Mouse (Mus musculus) kidney, postnatal 0 days (tissue): ENCODE data around the gene Slc30a5. TPM values are rescaled to one million over a fixed set of nuclear protein-coding genes. Genes with fewer than 3 reads are reported as not detected.

Source experiments
- ATAC-seq: fragments of 200-750 bp; cut with Nextera tagmentation; replicated peaks from 2 replicates; pipeline ENCODE4 v1.8.0; 2017; ENCODE audit warnings: low read depth, moderate number of reproducible peaks, moderate TSS enrichment, moderate library complexity; ENCODE audit not compliant: low FRiP score
- DNase-seq: peaks from one replicate; pipeline ENCODE4 v3.0.0-alpha.2; 2016; ENCODE audit warnings: low spot score
- H3K27ac ChIP-seq: fragments of 300-500 bp; sonication (generic); 2 replicates; pipeline ENCODE4 v1.5.1; 2014; ENCODE audit warnings: mild to moderate bottlenecking
- H3K27me3 ChIP-seq: fragments of 300-500 bp; sonication (generic); 2 replicates; pipeline ENCODE4 v1.6.1; 2014; ENCODE audit warnings: low read length, mixed read lengths; ENCODE audit not compliant: insufficient read depth
- H3K36me3 ChIP-seq: fragments of 300-500 bp; sonication (generic); 2 replicates; pipeline ENCODE4 v1.6.1; 2014; ENCODE audit warnings: low read length, mixed read lengths; ENCODE audit not compliant: insufficient read depth
- H3K4me1 ChIP-seq: fragments of 300-500 bp; sonication (generic); replicated peaks from 2 replicates; pipeline ENCODE4 v1.6.1; 2014; ENCODE audit warnings: antibody characterized with exemption, low read length, mixed read lengths; ENCODE audit not compliant: insufficient read depth
- H3K4me2 ChIP-seq: fragments of 300-500 bp; sonication (generic); 2 replicates; pipeline ENCODE4 v1.6.1; 2014; ENCODE audit warnings: mild to moderate bottlenecking, low read length, moderate library complexity, mixed read lengths
- H3K4me3 ChIP-seq: fragments of 300-500 bp; sonication (generic); replicated peaks from 2 replicates; pipeline ENCODE4 v1.5.1; 2014; ENCODE audit warnings: low read depth, low read length
- H3K9ac ChIP-seq: fragments of 300-500 bp; sonication (generic); 2 replicates; pipeline ENCODE4 v1.6.1; 2014; ENCODE audit warnings: low read depth, low read length
- H3K9me3 ChIP-seq: fragments of 300-500 bp; sonication (generic); replicated peaks from 2 replicates; pipeline ENCODE4 v1.6.1; 2016; ENCODE audit warnings: low read length, inconsistent platforms, mixed read lengths
- CTCF ChIP-seq: IDR thresholded peaks from 2 replicates; pipeline ENCODE4 v1.5.1; 2016; ENCODE audit warnings: antibody characterized with exemption, low read depth, mild to moderate bottlenecking, moderate library complexity
- WGBS: fragments of 180-500 bp; shearing (Covaris S2); extraction: QIAGEN DNeasy Blood & Tissue Kit; methylation state at CpG from one replicate; pipeline ENCODE4 v1.1.7; 2014; 5-methylcytosine and 5-hydroxymethylcytosine counted together
- polyA plus RNA-seq: library from polyadenylated mRNA; unstranded; fragments of >200 nt; fragmentation: Nextera tagmentation; extraction: Ambion mirVana; gene quantifications from 2 replicates; pipeline ENCODE4 v1.2.1, GENCODE M21; 2015

Gene Slc30a5
- polyA plus RNA-seq, 1 experiment from 2014 or later = 54.5 TPM

DNA sequence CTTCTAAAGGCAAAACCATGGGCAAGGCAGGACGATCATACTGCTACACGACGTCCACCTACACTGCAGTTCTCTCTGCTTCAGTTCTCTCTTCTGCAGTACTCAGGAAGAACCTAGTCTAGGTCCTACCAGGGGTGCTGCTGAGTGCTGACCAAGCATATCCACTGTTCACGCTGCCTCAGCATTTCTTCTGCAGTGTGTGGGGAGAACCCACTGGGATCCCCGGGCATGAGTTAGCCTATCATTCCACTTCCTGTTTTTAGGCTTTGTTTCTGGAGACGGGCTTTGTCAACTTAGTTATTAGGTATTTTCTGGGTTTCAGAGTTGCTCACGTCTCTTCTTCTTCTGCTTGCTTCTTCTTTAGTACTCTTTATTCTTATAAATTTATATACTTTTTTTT is 25.9 kb upstream of the Slc30a5 start:
- ATAC-seq (no peak), DNase-seq (no peak)
- TF ChIP-seq CTCF = no peak
- Histone ChIP-seq H3K27ac (peak overlapping the region; percentile 10; the same call in 1 of the 2 replicates), H3K4me2 (no peak overlapping the region), H3K4me1 (no peaks in the 10 kb centered on the region), H3K9ac (no peak overlapping the region), H3K27me3 (no peaks in the 10 kb centered on the region), H3K36me3 (no peaks in the 10 kb centered on the region), H3K9me3 (no peaks in the 10 kb centered on the region), H3K4me3 (no peak overlapping the region)
- WGBS = 74% methylated on average over 7 of the region's 7 CpGs

DNA sequence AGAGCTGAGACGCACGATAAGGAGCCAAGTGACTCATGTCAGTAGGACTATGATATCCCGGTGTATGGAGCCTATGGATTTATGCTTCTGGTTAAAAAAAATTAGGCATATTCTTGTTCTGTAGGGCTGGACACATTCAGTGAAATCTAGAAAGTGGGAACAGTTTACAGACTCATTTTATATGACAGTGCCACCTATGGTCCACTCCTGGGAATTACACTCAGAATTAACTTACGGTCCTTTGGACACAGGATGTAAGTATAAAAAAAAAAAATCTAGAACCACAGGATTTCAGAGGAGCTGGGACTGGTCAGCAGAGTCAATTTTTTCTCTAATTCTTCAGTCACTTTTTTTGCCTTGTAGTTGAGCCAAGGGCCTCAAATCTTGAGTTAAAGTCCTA is 20.9 kb upstream of the Slc30a5 start:
- TF ChIP-seq CTCF = peak; percentile 74
- Histone ChIP-seq H3K4me1 (no peaks in the 10 kb centered on the region), H3K27ac (no peak overlapping the region), H3K36me3 (no peaks in the 10 kb centered on the region), H3K9me3 (no peaks in the 10 kb centered on the region), H3K4me2 (no peak overlapping the region), H3K9ac (no peak overlapping the region), H3K27me3 (no peaks in the 10 kb centered on the region), H3K4me3 (no peak overlapping the region)
- ATAC-seq (no peak), DNase-seq (peak; percentile 74)
- 47% methylated on average over 4 of the region's 4 CpGs for WGBS

DNA sequence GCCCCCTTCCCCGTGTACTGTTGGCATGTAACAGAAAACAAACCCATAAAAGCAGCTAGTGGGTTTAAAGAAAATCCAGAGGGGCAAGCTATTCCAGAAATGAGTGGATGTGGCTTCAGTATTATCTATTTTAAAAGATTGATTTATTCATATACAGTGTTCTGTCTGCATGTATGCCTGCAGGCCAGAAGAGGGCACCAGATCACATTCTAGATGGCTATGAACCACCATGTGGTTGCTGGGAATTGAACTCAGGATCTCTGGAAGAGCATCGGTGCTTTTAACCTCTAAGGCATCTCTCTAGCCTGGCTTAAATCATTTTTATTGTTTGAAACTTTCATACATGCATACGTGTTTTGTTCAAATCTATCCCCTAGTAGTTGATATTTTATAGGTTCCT is 19.9 kb upstream of the Slc30a5 start:
- H3K36me3 ChIP-seq = no peaks in the 10 kb centered on the region
- WGBS = 78% methylated on average over 3 of the region's 3 CpGs
- no peaks in the 10 kb centered on the region for H3K4me1 ChIP-seq
- no peaks in the 10 kb centered on the region for H3K27me3 ChIP-seq
- no peak overlapping the region for H3K27ac ChIP-seq
- no peaks in the 10 kb centered on the region for H3K9me3 ChIP-seq
- no peak overlapping the region for H3K4me2 ChIP-seq
- no peak for ATAC-seq
- no peak overlapping the region for H3K4me3 ChIP-seq
- no peak for DNase-seq
- TF ChIP-seq CTCF = peak; percentile 57
- no peak overlapping the region for H3K9ac ChIP-seq

DNA sequence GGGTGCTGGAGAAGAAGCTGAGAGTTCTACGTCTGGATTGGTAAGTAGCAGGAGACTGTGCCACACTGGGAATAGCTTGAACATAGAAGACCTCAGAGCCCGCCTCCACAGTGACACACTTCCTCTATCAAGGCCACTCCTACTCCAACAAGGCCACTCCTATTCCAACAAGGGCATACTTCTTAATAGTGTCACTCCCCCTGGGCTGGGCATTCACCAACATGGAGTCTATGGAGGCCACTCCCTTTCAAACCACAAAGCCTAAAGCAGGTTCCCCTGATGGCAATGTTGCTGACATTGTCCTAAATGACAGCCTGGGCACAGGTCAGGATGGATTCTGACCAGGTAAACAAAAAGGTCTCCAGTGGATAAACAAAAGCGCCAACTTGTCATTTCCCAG is 15.9 kb upstream of the Slc30a5 start:
- H3K9me3 ChIP-seq = no peaks in the 10 kb centered on the region
- H3K4me1 ChIP-seq = no peaks in the 10 kb centered on the region
- no peak overlapping the region for H3K4me3 ChIP-seq
- H3K9ac ChIP-seq = no peak overlapping the region
- H3K27ac ChIP-seq = no peak overlapping the region
- 91% methylated on average over 3 of the region's 3 CpGs for WGBS
- ATAC-seq (no peak), DNase-seq (no peak)
- H3K27me3 ChIP-seq = no peaks in the 10 kb centered on the region
- H3K36me3 ChIP-seq = no peaks in the 10 kb centered on the region
- TF ChIP-seq CTCF = no peak
- H3K4me2 ChIP-seq = no peak overlapping the region

DNA sequence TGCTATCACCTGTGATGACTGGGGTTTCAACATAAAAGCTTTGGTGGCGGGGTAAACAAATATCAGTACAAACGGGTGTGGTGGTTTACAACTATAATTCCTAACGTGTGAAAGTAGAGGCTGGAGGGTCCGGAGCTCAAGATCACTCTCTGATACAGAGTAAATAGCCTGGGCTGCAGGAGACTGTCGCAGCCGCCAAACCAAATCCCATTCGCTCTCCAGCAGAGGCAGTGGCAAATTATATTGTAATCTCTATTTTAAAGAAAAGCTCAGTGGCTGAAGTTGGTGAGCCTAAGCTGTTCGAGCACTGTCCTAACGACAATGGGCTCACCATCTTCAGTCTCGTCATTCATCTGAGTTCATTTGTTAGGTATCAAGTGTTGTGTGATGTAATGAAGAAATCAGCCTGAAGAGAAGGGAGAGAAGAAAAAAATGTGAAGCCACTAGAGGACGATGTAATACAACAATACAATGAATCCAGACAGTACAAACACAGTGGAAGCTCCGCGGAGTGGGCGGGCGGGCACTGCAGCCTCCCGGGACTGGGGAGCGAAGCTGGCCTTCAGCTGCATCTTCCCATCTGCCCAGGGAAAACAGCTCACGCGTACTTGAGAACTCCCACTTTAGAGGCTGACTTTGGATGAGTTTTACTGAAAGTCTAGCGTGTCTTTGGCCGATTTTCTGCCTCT is 13.8 kb upstream of the Slc30a5 start:
- Histone ChIP-seq H3K4me1 (no peaks in the 10 kb centered on the region), H3K4me3 (0 out of 2 replicates have a peak overlapping the region, but pooled peaks have one; percentile 4), H3K9ac (peak overlapping the region; percentile 31; the same call in 1 of the 2 replicates), H3K9me3 (no peaks in the 10 kb centered on the region), H3K4me2 (peak overlapping the region; percentile 51), H3K36me3 (no peaks in the 10 kb centered on the region), H3K27ac (no peak overlapping the region), H3K27me3 (no peaks in the 10 kb centered on the region)
- DNase-seq (peak; percentile 90), ATAC-seq (peak; percentile 41)
- 32% methylated on average over 21 of the region's 21 CpGs for WGBS
- peak; percentile 74 for TF ChIP-seq CTCF

DNA sequence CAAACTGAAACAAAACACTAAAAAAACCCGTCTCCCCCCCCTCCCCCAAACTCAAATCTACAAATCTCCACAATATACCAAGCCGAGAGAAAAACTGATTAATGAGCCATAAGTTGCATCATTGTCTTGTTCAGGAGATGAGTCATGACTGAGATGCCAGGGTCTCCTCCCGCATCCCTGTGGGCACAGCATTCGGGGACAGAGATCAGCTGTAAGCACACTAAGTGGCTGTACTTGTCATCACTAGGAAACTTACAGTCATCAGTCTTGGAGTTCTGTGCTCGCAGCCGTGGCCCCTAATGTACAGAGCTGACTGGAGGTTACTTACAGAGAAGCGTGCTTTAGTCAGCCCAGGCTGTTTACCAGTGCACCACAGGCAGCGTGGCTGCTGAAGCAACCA is 13.0 kb upstream of the Slc30a5 start:
- Histone ChIP-seq H3K4me2 (no peak overlapping the region), H3K27ac (no peak overlapping the region), H3K36me3 (no peaks in the 10 kb centered on the region), H3K9me3 (no peaks in the 10 kb centered on the region), H3K9ac (no peak overlapping the region), H3K27me3 (no peaks in the 10 kb centered on the region), H3K4me1 (no peaks in the 10 kb centered on the region), H3K4me3 (no peak overlapping the region)
- ATAC-seq (no peak), DNase-seq (no peak)
- no peak for TF ChIP-seq CTCF
- 65% methylated on average over 8 of the region's 8 CpGs for WGBS

DNA sequence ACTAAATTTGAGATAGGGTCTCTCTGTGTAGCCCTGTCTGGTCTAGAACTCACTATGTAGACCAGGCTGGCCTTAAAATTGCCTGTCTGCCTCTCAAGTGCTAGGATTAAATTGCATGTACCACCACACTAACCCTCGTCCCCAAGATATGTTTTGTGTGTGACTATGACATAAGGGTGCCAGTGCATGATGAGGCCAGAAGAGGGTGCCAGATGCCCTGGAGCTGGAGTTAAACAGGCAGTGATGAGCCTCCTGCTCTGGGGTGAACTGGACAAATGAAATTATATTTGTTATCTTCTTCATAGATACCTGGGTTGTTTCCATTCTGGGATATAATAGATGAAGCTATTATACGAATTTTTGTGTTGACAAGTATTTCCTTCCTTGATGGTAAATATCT is 10.7 kb upstream of the Slc30a5 start:
- no peaks in the 10 kb centered on the region for H3K36me3 ChIP-seq
- H3K9me3 ChIP-seq = no peaks in the 10 kb centered on the region
- peak; percentile 64 for TF ChIP-seq CTCF
- no peak overlapping the region for H3K27ac ChIP-seq
- no peak overlapping the region for H3K9ac ChIP-seq
- DNase-seq (peak; percentile 57), ATAC-seq (no peak)
- H3K27me3 ChIP-seq = no peaks in the 10 kb centered on the region
- 83% methylated on average over 2 of the region's 2 CpGs for WGBS
- H3K4me1 ChIP-seq = no peaks in the 10 kb centered on the region
- no peak overlapping the region for H3K4me2 ChIP-seq
- no peak overlapping the region for H3K4me3 ChIP-seq
